14 mouse cellular contexts compared by ENCODE assay signal in genomic region chr9:98535763-98536162, GRCm38 (mm10). TPM values are rescaled to one million over a fixed set of nuclear protein-coding genes. Genes with fewer than 3 reads are reported as not detected.
DNase-seq lines count a peak whose midpoint lies in the region; ATAC-seq and TF ChIP-seq lines count a peak whose summit lies in the region.
"Had no signal": no experiment of that assay in that cellular context is flagged by ENCODE, and none has a peak within 500 bp of the region (broad histone marks: within the 10 kb centered on the region; RNA-seq: fewer than 3 reads in every experiment).

No protein-coding gene starts in this region.

- ATAC-seq in kidney, postnatal 0 days (replicated peaks; ENCODE audit: low FRiP score, low read depth): no peak
- ATAC-seq in kidney, embryonic 14.5 days (ENCODE audit: low FRiP score, low TSS enrichment): no peak
- ATAC-seq in Patski: no peak
- no peak for ATAC-seq in stomach, postnatal 0 days (ENCODE audit: low FRiP score, low TSS enrichment)
- ATAC-seq: activated CD4-positive, CD25-positive, alpha-beta regulatory T cell, adult 4 months; intestine, embryonic 16.5 days had no signal

- CTCF ChIA-PET in Patski (lab: Charles Lee): interaction anchor here (1.7 kb wide), 2 partner anchors 101 to 124 kb away, joined by 4 to 6 read pairs; no protein-coding TSS in a partner anchor

- no peaks in the 10 kb centered on the region for H3K27me3 ChIP-seq in kidney, postnatal 0 days (ENCODE audit: insufficient read depth, low read length)
- H3K27me3 ChIP-seq in kidney, embryonic 14.5 days (ENCODE audit: control insufficient read depth, insufficient read depth, low read length): no peaks in the 10 kb centered on the region
- H3K27me3 ChIP-seq in Patski: peaks cover 5% of the 10 kb centered on the region
- H3K27me3 ChIP-seq in stomach, postnatal 0 days (ENCODE audit: control insufficient read depth, insufficient read depth, low read length): no peaks in the 10 kb centered on the region

- no peak for DNase-seq in kidney, postnatal 0 days (ENCODE audit: low spot score)
- DNase-seq in thymus, postnatal 4 days: peak; percentile 14
- DNase-seq in thymus, adult 18-20 months: no peak
- no peak for DNase-seq in Patski (ENCODE audit: low read depth, low spot score)
- no peak for DNase-seq in stomach, postnatal 0 days (ENCODE audit: low spot score)
- DNase-seq in B cell, adult 2 months: no peak
- no peak for DNase-seq in left cerebral cortex, postnatal 10 days (ENCODE audit: extremely low spot score in 1 of 2, low spot score in 2 of 2)
- DNase-seq: cerebellum, postnatal 10 days had no signal

- no peaks in the 10 kb centered on the region for H3K36me3 ChIP-seq in kidney, postnatal 0 days (ENCODE audit: insufficient read depth, low read length)
- no peaks in the 10 kb centered on the region for H3K36me3 ChIP-seq in kidney, embryonic 14.5 days (ENCODE audit: control insufficient read depth, insufficient read depth, low read length)
- H3K36me3 ChIP-seq in stomach, postnatal 0 days (ENCODE audit: control insufficient read depth, insufficient read depth, low read length): no peaks in the 10 kb centered on the region

- TF ChIP-seq CTCF in kidney, postnatal 0 days (IDR thresholded peaks at IDR 0.05; ENCODE audit: low read depth): peak; percentile 52
- TF ChIP-seq CTCF in Patski (IDR thresholded peaks at IDR 0.05): peak; percentile 67
- TF ChIP-seq CTCF in stomach, postnatal 0 days (IDR thresholded peaks at IDR 0.05; ENCODE audit: low read depth): peak; percentile 59

- in situ Hi-C loops in Patski (cut with MboI; ENCODE audit: low pct_unique_long_range_greater_than_20kb): loop anchor here (5.0 to 25.0 kb wide), 3 partner anchors 118 to 1248 kb away; no protein-coding TSS in a partner anchor

- POLR2A ChIA-PET in Patski (lab: Charles Lee): interaction anchor here (0.5 kb wide), 1 partner anchor 215 kb away, joined by 5 read pairs; no protein-coding TSS in a partner anchor

- no peak overlapping the region for H3K27ac ChIP-seq in kidney, postnatal 0 days
- no peak overlapping the region for H3K27ac ChIP-seq in kidney, embryonic 14.5 days (ENCODE audit: low read depth, low read length)
- no peak overlapping the region for H3K27ac ChIP-seq in stomach, postnatal 0 days (replicated peaks)

- H3K4me1 ChIP-seq in kidney, postnatal 0 days (replicated peaks; ENCODE audit: insufficient read depth, low read length): no peaks in the 10 kb centered on the region
- H3K4me1 ChIP-seq in kidney, embryonic 14.5 days (ENCODE audit: control insufficient read depth, insufficient read depth, low read length): no peaks in the 10 kb centered on the region; the same call in 1 of the 2 replicates
- no peaks in the 10 kb centered on the region for H3K4me1 ChIP-seq in stomach, postnatal 0 days (replicated peaks; ENCODE audit: control insufficient read depth, insufficient read depth)

- H3K9me3 ChIP-seq in kidney, postnatal 0 days (replicated peaks; ENCODE audit: low read length): no peaks in the 10 kb centered on the region
- H3K9me3 ChIP-seq in kidney, embryonic 14.5 days (ENCODE audit: control insufficient read depth, low read length): no peaks in the 10 kb centered on the region
- H3K9me3 ChIP-seq in stomach, postnatal 0 days (ENCODE audit: control insufficient read depth, low read length): no peaks in the 10 kb centered on the region

- no peak overlapping the region for H3K4me3 ChIP-seq in kidney, postnatal 0 days (replicated peaks; ENCODE audit: low read depth, low read length)
- H3K4me3 ChIP-seq in kidney, embryonic 14.5 days (ENCODE audit: low read length): no peak overlapping the region
- no peak overlapping the region for H3K4me3 ChIP-seq in stomach, postnatal 0 days (ENCODE audit: low read depth, low read length)

- H3K4me2 ChIP-seq in kidney, postnatal 0 days (ENCODE audit: low read length): no peak overlapping the region
- H3K4me2 ChIP-seq in kidney, embryonic 14.5 days (replicated peaks; ENCODE audit: low read depth, low read length): no peak overlapping the region
- no peak overlapping the region for H3K4me2 ChIP-seq in stomach, postnatal 0 days (replicated peaks; ENCODE audit: low read depth)

- no peak for TF ChIP-seq EP300 in stomach, postnatal 0 days (optimal IDR thresholded peaks at IDR 0.05)

- no peak overlapping the region for H3K9ac ChIP-seq in kidney, postnatal 0 days (ENCODE audit: low read depth, low read length)
- H3K9ac ChIP-seq in kidney, embryonic 14.5 days (ENCODE audit: low read depth, low read length): no peak overlapping the region
- no peak overlapping the region for H3K9ac ChIP-seq in stomach, postnatal 0 days (ENCODE audit: low read length)

- intact Hi-C loops in left cerebral cortex, postnatal 10 days (cut with DNase I): loop anchor here (5.0 to 10.0 kb wide), 2 partner anchors 91 to 118 kb away; no protein-coding TSS in a partner anchor

RNA-seq across cellular contexts. Expression of gene Copb2, which starts 27.8 kb away (rescaled TPM):
- 138 and 155 TPM in 2 replicates for polyA plus RNA-seq in kidney, postnatal 0 days (2015; fragmentation: Nextera tagmentation; extraction: Ambion mirVana)
- 95.6 and 183 TPM in 2 replicates for polyA plus RNA-seq in kidney, embryonic 14.5 days (2014; fragmentation: Nextera tagmentation; extraction: Ambion mirVana)
- 181 TPM for polyA plus RNA-seq in Patski (2021)
- 102 and 105 TPM in 2 replicates for polyA plus RNA-seq in stomach, postnatal 0 days (2015; fragmentation: Nextera tagmentation; extraction: Ambion mirVana)
- 100 to 1,000 TPM; 101 TPM for total RNA-seq in left cerebral cortex, postnatal 10 days (2021)

RNA-seq across cellular contexts. Expression of gene Rbp2, which starts 49.8 kb away (rescaled TPM):
- 2.5 and 3.4 TPM in 2 replicates for polyA plus RNA-seq in kidney, postnatal 0 days (2015; fragmentation: Nextera tagmentation; extraction: Ambion mirVana)
- polyA plus RNA-seq in kidney, embryonic 14.5 days (2014; fragmentation: Nextera tagmentation; extraction: Ambion mirVana): 0.51 and 0.68 TPM in 2 replicates
- polyA plus RNA-seq in Patski (2021): not detected
- polyA plus RNA-seq in stomach, postnatal 0 days (2015; fragmentation: Nextera tagmentation; extraction: Ambion mirVana): 197 and 200 TPM in 2 replicates
- not detected for total RNA-seq in left cerebral cortex, postnatal 10 days (2021)
- total RNA-seq: left cerebral cortex, postnatal 36 days; monocyte, adult 5-6 weeks; neutrophil, adult 5-6 weeks had no signal
- polyA plus RNA-seq: activated CD4-positive, CD25-positive, alpha-beta regulatory T cell, adult 4 months had no signal

Comparison
In these comparisons a context has a peak if more than half of its experiments do, and no peak if none do; other contexts are left out.
1. RNA of gene Rbp2, which starts 49.8 kb away (polyA plus RNA-seq): 197 to 200 TPM in stomach, postnatal 0 days; 2.5 to 3.4 TPM in kidney, postnatal 0 days, 0.51 to 0.68 TPM in kidney, embryonic 14.5 days and not detected in Patski (single experiment); every median in the first group is over 10 times any median in the second.
2. Peak in every context shown above with its lines, with median percentiles within 50 percentile points of each other: CTCF ChIP-seq.